Mouse (Mus musculus) cerebellum, adult 2 months (tissue): ENCODE data around the gene Gli1. TPM values are rescaled to one million over a fixed set of nuclear protein-coding genes. Genes with fewer than 3 reads are reported as not detected.

Source experiments
- DNase-seq, 2 experiments: peaks; one replicate each; pipeline ENCODE4 v3.0.0; 2021
- H3K27ac ChIP-seq: fragments of 200-500 bp; 2 replicates; pipeline ENCODE4 v1.5.1; 2012; ENCODE audit warnings: low read length, control low read depth, inconsistent platforms; ENCODE audit not compliant: insufficient read depth
- H3K27me3 ChIP-seq: fragments of 200-500 bp; 2 replicates; pipeline ENCODE4 v1.6.1; 2012; ENCODE audit warnings: inconsistent platforms, mild to moderate bottlenecking, low read length, moderate library complexity; ENCODE audit not compliant: control insufficient read depth, insufficient read depth
- H3K4me1 ChIP-seq: fragments of 200-500 bp; 2 replicates; pipeline ENCODE4 v1.6.1; 2011; ENCODE audit warnings: low read length; ENCODE audit not compliant: control insufficient read depth, insufficient read depth
- H3K4me3 ChIP-seq: fragments of 200-500 bp; replicated peaks from 2 replicates; pipeline ENCODE3; 2011; ENCODE audit warnings: mild to moderate bottlenecking, low read depth, low read length, control low read depth; ENCODE audit not compliant: insufficient read depth
- CTCF ChIP-seq: fragments of 200-500 bp; IDR thresholded peaks from 2 replicates; pipeline ENCODE4 v1.5.1; 2011; ENCODE audit warnings: low read depth, mild to moderate bottlenecking, control low read depth, low read length, moderate library complexity, borderline replicate concordance; ENCODE audit not compliant: insufficient read depth
- POLR2A ChIP-seq: fragments of 200-500 bp; IDR thresholded peaks from 2 replicates; pipeline ENCODE4 v1.6.1; 2011; ENCODE audit warnings: low read length, control low read depth, borderline replicate concordance; ENCODE audit not compliant: insufficient read depth
- WGBS: fragments of 180-500 bp; shearing (Covaris S2); methylation state at CpG from one replicate; pipeline ENCODE4 v1.1.7; 2018; 5-methylcytosine and 5-hydroxymethylcytosine counted together
- polyA plus RNA-seq: library from polyadenylated mRNA; depleted of rRNA; stranded (reverse); fragments of >200 nt; gene quantifications from 2 replicates; pipeline ENCODE4 v1.2.3, GENCODE M21; 2012

The Gli1 gene
- polyA plus RNA-seq, 1 experiment: 10.6 TPM

GRCm38 (mm10) chr10:127295986-127296794, 45.6 kb downstream of the Gli1 start:
- DNase-seq: no peak
- Histone ChIP-seq H3K4me3 (no peak overlapping the region), H3K4me1 (no peaks in the 10 kb centered on the region), H3K27me3 (no peaks in the 10 kb centered on the region), H3K27ac (no peak overlapping the region)
- 85% methylated on average over 24 of the region's 24 CpGs for WGBS
- TF ChIP-seq CTCF: no peak
- no peak for TF ChIP-seq POLR2A

- Histone ChIP-seq H3K4me1 (no peaks in the 10 kb centered on the region), H3K4me3 (no peak overlapping the region), H3K27me3 (no peaks in the 10 kb centered on the region), H3K27ac (no peak overlapping the region)
- 82% methylated on average over 10 of the region's 10 CpGs for WGBS
- TF ChIP-seq CTCF (no peak), POLR2A (no peak)
- no peak for DNase-seq
Observed at GRCm38 (mm10) chr10:127294895-127295510, 46.8 kb downstream of the Gli1 start.

- no peak for DNase-seq
- TF ChIP-seq CTCF (no peak), POLR2A (no peak)
- no peak overlapping the region for H3K27ac ChIP-seq
- H3K27me3 ChIP-seq: no peaks in the 10 kb centered on the region
- WGBS: 81% methylated on average over 3 of the region's 3 CpGs
- peaks cover 3% of the 10 kb centered on the region; the same call in 1 of the 2 replicates for H3K4me1 ChIP-seq
- no peak overlapping the region for H3K4me3 ChIP-seq
Observed at GRCm38 (mm10) chr10:127293590-127294113, 48.1 kb downstream of the Gli1 start.

- no peak for DNase-seq
- Histone ChIP-seq H3K4me3 (no peak overlapping the region), H3K27ac (no peak overlapping the region), H3K27me3 (no peaks in the 10 kb centered on the region), H3K4me1 (peaks cover 3% of the 10 kb centered on the region; the same call in 1 of the 2 replicates)
- TF ChIP-seq CTCF (no peak), POLR2A (no peak)
- 61% methylated on average over 6 of the region's 6 CpGs for WGBS
Observed at GRCm38 (mm10) chr10:127292987-127293538, 48.7 kb downstream of the Gli1 start.

- H3K4me3 ChIP-seq: no peak overlapping the region
- peaks cover 8% of the 10 kb centered on the region; the same call in 1 of the 2 replicates for H3K4me1 ChIP-seq
- H3K27me3 ChIP-seq: no peaks in the 10 kb centered on the region
- no peak overlapping the region for H3K27ac ChIP-seq
- DNase-seq: no peak
- TF ChIP-seq CTCF (no peak), POLR2A (no peak)
- 35% methylated on average over 5 of the region's 5 CpGs for WGBS
Observed at GRCm38 (mm10) chr10:127291881-127292638, 49.7 kb downstream of the Gli1 start.

GRCm38 (mm10) chr10:127290930-127291880, 50.6 kb downstream of the Gli1 start:
- peaks cover 15% of the 10 kb centered on the region; the same call in 1 of the 2 replicates for H3K4me1 ChIP-seq
- H3K27me3 ChIP-seq: no peaks in the 10 kb centered on the region
- WGBS: 2% methylated on average over 19 of the region's 19 CpGs
- H3K27ac ChIP-seq: peak overlapping the region; percentile 25; the same call in 1 of the 2 replicates
- peak overlapping the region; percentile 97 for H3K4me3 ChIP-seq
- TF ChIP-seq POLR2A (no peak), CTCF (no peak)
- DNase-seq: peak in 1 of 2 experiments; percentile 68
